Mouse (Mus musculus): ENCODE data around the gene Olfr733.

The Olfr733 gene

GRCm38 (mm10) chr14:50301422-50301821 is at the start of gene Olfr733:
TSS of gene Olfr733 (minus strand) at chr14:50301522.
- no peak for DNase-seq (ENCODE audit: low spot score in 2 of 2)

GRCm38 (mm10) chr14:50348796-50349195 is 47.5 kb upstream of the Olfr733 start, which contains the start of gene Olfr735:
TSS of gene Olfr735 (minus strand) at chr14:50348872.
- DNase-seq (ENCODE audit: low spot score in 2 of 2) = no peak

- DNase-seq (ENCODE audit: low spot score in 2 of 2) = no peak
These were observed 25.3 kb upstream of the Olfr733 start, which contains the start of gene Olfr734 for GRCm38 (mm10) chr14:50326661-50327060. TSS of gene Olfr734 (minus strand) at chr14:50326761.

GRCm38 (mm10) chr14:50284106-50284505 is 17.2 kb downstream of the Olfr733 start, which contains the start of gene Olfr732:
TSS of gene Olfr732 (minus strand) at chr14:50284206.
- no peak for DNase-seq (ENCODE audit: low spot score in 2 of 2)

All from spleen, postnatal 14 days (tissue).